Mouse (Mus musculus) bone marrow macrophage, adult 2 months (primary cell): ENCODE results near the gene Cyp2d10. TPM values are rescaled to one million over a fixed set of nuclear protein-coding genes. Genes with fewer than 3 reads are reported as not detected.
"Not testable (repeated sequence)": the region's sequence is repeated elsewhere in the genome, so short reads cannot be mapped to it uniquely, and the experiment has no call there.

Experiments used
- H3K27ac ChIP-seq: 2 replicates; pipeline ENCODE4 v1.5.1; 2012; ENCODE audit warnings: low read depth, low read length; ENCODE audit not compliant: insufficient read depth
- H3K4me1 ChIP-seq: 2 replicates; pipeline ENCODE4 v1.6.1; 2012; ENCODE audit warnings: low read length; ENCODE audit not compliant: control insufficient read depth, insufficient read depth
- H3K4me3 ChIP-seq: 2 replicates; pipeline ENCODE4 v1.5.1; 2012; ENCODE audit warnings: mild to moderate bottlenecking, low read length, moderate library complexity; ENCODE audit not compliant: insufficient read depth
- CTCF ChIP-seq: IDR thresholded peaks from 2 replicates; pipeline ENCODE4 v1.5.1; 2012; ENCODE audit warnings: low read depth, mild to moderate bottlenecking, low read length, moderate library complexity
- POLR2A ChIP-seq: IDR thresholded peaks from 2 replicates; pipeline ENCODE4 v1.6.1; 2012; ENCODE audit warnings: mild to moderate bottlenecking, low read depth, low read length, borderline replicate concordance
- polyA plus RNA-seq: library from polyadenylated mRNA; stranded (reverse); fragments of >200 nt; gene quantifications from 2 replicates; pipeline ENCODE4 v1.2.4, GENCODE M21; 2012; ENCODE audit not compliant: missing spikeins, insufficient read depth, insufficient read length

Cyp2d10 gene
- polyA plus RNA-seq, 1 experiment, result not detected

DNA sequence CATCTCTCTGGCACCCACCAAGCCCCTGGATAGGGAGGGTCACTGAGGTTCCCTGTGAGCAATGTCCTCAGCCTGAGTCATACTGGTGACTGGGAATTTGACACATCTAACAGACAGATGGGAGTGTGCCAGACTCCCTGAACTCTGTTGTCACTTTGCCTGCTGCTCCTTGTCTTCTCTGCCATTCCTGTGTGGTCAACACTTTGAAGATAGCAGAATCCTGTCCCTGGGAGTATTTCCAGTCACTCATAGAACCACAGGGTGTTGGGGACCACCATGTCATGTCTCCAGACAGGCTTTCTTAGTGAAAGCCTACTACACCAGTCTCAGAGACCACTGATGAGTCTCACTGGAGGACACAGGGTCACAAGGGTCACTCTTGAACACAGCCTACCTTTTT, 4.9 kb downstream of the Cyp2d10 start:
- H3K27ac ChIP-seq, result no peak overlapping the region
- H3K4me3 ChIP-seq, result no peak overlapping the region
- TF ChIP-seq CTCF, result no peak
- no peak for TF ChIP-seq POLR2A
- no peaks in the 10 kb centered on the region for H3K4me1 ChIP-seq

DNA sequence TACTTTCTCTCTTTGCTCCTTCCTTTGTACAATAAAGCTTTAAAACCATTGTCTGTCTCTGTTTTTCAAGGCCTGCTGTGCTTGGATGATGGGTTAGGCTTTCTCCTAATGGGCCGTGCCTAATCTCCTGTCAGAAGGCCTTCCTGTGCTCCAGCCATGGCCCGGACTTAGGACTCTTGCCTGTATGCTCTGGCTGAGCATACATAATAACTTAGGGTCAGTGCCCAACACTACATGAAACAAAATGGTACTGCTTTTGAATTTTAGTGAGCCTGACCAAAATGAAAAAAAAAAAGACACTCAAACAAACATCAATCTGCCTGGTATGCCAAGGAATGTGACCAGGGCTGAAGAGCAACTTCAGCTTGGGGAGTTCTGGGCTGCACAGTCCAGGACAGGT, 5.5 kb downstream of the Cyp2d10 start:
- TF ChIP-seq POLR2A (no peak), CTCF (no peak)
- Histone ChIP-seq H3K4me1 (no peaks in the 10 kb centered on the region), H3K4me3 (no peak overlapping the region), H3K27ac (no peak overlapping the region)

DNA sequence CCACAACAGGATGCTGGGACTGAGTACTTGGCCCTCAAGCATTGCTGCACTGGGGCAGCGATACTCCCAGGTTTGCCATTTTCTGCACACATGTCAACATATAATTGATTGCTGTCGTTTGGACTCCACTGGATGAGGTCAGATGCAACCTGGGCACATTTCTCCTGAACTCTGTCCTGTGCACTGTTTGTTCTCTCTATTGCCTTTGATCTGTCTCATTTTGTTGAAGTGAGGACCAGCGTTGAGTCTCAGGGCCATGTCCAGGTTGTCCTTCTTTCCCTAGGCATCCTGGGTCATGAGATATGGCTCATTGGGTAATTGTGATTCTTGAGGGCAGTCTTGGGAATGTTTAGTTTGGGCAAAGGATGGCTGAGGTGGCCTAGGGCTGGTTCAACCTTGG, 11.0 kb downstream of the Cyp2d10 start:
- not testable (repeated sequence) for H3K4me1 ChIP-seq, H3K27ac ChIP-seq, H3K4me3 ChIP-seq

DNA sequence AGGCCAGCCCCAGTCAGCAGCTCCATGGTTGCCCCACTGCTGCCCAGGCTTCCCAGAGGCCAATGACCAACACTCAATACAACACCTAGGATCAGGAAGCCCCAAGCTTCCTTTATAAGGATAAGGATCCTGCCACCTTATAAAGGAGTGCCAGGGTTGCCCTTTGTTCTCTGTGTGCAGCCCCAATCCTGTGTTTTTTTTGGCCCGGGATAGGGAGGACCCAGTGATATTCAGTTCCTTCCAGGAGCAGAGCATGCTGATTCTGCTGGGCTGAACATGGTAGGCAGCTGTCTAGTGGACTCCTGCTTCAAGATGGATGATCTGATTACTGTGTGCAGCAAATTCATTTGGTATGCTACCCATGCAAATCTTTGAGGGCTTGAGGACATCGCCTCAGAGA, 13.1 kb downstream of the Cyp2d10 start, which contains the start of gene Cyp2d11:
Cyp2d11 (minus strand) TSS at position 101 of the 400 bp plus-strand sequence.
- not testable (repeated sequence) for H3K27ac ChIP-seq, H3K4me3 ChIP-seq, H3K4me1 ChIP-seq

DNA sequence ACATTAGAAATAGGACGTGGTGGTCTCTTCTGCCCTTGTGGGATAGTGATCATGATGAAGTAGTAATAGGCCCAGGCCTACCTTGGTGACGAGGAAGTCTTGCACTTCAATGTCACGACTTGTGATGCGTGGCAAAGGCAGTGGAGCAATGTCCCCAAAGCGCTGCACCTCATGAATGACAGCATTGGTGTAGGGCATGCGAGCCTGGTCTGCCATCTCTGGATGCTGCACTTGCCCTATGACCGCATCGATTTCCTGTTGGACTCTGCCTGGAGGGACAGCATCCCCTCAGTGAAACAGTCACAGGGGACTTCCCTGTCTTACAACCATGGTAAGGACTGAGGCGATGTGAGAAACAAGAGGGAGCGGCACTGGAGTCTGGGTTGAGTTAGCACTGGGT, 17.1 kb downstream of the Cyp2d10 start:
- H3K4me3 ChIP-seq, H3K4me1 ChIP-seq, H3K27ac ChIP-seq: not testable (repeated sequence)

DNA sequence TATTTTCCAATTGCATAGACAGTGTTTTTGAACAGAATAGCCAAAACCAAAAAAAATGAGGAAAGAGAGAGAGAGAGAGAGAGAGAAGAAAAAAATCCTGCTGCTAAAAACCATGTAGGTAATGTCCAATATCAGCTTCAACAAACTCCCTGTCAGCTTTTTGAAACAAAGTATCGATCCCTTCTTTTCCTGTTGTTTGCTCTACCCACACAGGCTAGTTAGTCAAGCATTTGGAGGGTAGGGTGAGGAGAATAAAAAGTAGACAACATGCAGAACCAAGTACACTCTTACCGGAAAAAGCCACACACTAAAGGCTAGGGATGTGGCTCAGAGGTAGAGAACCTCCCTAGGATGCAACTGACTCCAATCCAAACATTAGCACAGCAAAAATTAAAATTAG, 21.3 kb downstream of the Cyp2d10 start:
- no peak overlapping the region for H3K4me3 ChIP-seq
- no peak overlapping the region for H3K27ac ChIP-seq
- no peaks in the 10 kb centered on the region for H3K4me1 ChIP-seq
- TF ChIP-seq CTCF (no peak), POLR2A (no peak)

DNA sequence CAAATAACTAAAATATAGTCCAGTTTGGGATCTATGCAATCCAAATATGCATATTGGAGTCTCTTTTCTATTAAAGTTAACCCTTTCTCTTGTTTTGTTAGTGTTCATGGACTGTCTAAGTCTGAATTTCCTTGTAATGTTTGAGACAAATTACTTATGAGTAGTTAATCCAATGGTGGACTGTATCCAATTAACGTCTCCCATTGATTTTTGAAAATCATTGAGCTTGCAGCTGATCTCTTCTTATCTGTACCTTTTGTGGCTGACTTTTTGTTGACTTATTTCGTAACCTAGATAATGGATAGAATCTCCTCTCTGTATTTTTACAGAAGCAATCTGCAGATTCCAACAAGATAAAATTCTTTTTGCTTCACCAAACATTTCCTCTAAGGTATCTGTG, 24.6 kb downstream of the Cyp2d10 start:
- TF ChIP-seq POLR2A, result no peak
- H3K4me3 ChIP-seq, result no peak overlapping the region
- no peak overlapping the region for H3K27ac ChIP-seq
- H3K4me1 ChIP-seq, result 0 out of 2 replicates have a peak, but pooled peaks cover 3% of the 10 kb centered on the region

DNA sequence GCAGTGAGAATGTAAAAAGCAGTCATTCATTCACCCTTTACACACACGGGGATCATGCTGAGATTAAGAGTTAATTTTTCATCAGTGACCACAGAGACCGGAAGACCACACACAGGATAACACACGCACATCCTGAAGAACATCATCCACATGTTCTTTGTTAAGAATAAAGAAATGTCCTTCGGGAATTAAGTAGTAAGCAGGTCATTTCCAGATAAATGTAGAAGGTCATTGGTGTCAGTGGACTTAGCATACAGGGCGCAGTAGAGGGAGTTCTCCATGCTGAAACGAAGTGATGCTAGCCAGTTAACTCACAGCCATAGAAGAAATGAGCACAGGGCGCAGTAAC, 26.3 kb downstream of the Cyp2d10 start:
- 0 out of 2 replicates have a peak, but pooled peaks cover 3% of the 10 kb centered on the region for H3K4me1 ChIP-seq
- H3K27ac ChIP-seq, result no peak overlapping the region
- H3K4me3 ChIP-seq, result no peak overlapping the region
- TF ChIP-seq POLR2A (no peak), CTCF (no peak)

DNA sequence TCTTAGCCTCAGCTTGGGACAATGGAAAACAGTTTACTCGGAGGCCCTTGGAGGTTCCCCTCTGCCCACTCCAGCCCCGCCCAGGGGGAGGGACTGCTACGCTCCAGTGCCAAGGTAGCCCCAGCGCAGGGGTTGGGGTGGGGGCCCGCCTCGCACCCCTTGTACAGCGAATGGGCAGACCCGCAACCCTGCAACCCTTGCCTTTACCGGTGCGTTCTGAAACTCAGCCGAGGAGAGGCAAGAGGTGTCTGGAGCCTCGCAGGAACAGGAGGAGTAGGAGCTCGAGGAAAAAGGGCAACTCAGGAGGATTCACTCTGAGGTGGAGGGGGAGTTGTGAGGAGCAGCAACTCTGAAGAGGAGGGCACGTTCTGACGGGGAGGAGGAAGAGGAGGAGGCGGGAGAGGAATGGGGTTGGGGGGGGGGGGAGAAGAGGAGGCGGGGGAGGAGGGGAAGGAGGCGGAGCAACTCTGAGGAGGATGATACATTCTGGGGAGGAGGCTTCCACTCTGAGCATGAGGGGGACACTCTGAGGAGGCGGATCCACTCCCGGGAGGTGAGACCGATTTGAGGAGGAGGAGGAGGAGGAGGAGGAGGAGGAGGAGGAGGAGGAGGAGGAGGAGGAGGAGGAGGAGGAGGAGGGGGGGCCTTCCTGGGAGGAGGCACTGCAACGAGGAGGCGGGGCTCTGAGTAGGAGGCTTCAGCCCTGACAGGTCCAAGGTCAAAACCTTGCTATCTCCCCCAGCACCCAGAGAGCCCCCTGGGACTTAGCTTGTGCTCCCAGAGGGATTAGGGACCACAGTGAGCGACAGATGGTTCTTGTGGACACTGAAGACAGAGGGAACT, 26.9 kb downstream of the Cyp2d10 start, which contains the start of gene Cyp2d22:
Cyp2d22 (minus strand) TSS at position 390 of the 843 bp plus-strand sequence.
- TF ChIP-seq POLR2A (no peak), CTCF (no peak)
- no peak within 1 kb of the TSS for H3K27ac ChIP-seq
- H3K4me1 ChIP-seq, result 0 out of 2 replicates have a peak, but pooled peaks cover 3% of the 10 kb centered on the region
- H3K4me3 ChIP-seq, result peak within 1 kb of the TSS; percentile 59

DNA sequence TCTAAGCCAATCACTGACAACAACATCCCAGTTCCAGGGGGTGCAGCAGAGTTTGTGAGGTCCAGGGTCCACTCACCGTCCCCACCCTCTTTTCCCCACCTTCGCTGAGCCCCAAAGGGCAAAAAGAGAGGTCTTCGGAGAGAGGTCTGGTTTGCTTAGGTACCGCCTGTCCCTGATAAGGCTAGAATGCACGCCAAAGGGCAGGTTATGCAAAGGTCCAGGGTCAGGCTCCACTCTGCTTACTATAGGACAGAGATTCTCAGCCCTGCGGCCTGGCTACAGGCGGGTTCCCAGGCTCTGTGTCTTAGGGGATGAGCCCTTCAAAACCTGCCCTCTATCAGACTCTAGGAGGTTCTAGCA, 27.5 kb downstream of the Cyp2d10 start:
- TF ChIP-seq POLR2A, result no peak
- TF ChIP-seq CTCF, result no peak
- Histone ChIP-seq H3K4me1 (0 out of 2 replicates have a peak, but pooled peaks cover 3% of the 10 kb centered on the region), H3K27ac (no peak overlapping the region), H3K4me3 (no peak overlapping the region; the same call in 1 of the 2 replicates)
